Mouse (Mus musculus) lung, postnatal 25 days (tissue): ENCODE measurements around the gene Lrrc8d.
A peak's percentile ranks its signal among the peaks of the same experiment; 100 is the strongest.
"Not testable (repeated sequence)": the region's sequence is repeated elsewhere in the genome, so short reads cannot be mapped to it uniquely, and the experiment has no call there.

Source experiments
- DNase-seq: peaks from one replicate; pipeline ENCODE4 v3.0.0; 2022; ENCODE audit warnings: low spot score

Gene Lrrc8d

DNA sequence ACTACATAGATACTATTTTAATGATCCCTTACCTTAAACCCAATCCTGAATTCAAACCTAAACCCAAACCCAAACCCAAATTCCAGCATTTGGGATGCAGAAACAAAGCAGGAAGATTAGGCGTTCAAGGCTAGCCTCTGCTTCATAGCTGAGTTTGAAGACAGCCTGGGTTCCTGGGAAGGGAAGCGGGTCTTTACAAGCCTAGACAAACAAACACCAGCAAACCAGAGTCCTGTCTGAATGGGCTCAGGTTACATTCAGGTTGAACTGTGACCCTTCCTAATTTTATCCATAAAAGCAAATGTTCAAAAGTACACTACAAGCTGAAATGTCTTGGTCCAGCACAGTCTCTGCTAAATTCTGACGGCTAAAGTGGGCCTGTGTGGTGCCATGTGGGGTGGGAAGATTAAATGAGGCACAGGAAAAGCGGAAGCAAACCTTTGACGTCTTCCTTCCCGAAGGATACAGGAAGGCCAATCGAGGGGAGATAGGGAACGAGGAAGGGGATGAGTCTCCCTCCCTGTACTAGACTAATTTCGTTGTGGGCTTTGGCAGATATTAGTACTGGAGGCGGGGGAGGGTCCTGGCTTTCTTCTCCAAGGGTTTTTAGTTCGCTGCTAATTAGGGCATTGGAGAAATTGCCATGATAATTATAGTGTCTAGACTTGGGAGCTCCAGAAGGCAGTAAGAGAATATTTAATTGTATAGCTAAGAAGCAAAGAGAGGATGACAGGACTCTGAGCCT, 160.1 kb downstream of the Lrrc8d start:
- no peak for DNase-seq

DNA sequence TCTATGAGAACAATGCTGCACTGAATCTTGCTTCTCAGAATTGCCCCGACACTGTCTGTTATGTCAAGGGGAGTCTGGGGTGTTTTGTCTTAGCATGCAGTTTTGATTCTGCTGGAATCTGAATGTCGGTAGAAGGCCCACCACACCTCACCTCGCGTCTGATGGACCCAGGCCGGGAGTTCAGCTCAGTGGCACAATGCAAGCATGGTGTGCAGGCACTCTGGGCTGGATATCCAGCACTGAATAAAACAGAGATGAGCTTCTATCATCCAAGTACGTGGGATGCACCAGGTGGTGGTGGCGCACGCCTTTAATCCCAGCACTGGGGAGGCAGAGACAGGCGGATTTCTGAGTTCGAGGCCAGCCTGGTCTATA, 160.7 kb downstream of the Lrrc8d start:
- DNase-seq, result no peak

DNA sequence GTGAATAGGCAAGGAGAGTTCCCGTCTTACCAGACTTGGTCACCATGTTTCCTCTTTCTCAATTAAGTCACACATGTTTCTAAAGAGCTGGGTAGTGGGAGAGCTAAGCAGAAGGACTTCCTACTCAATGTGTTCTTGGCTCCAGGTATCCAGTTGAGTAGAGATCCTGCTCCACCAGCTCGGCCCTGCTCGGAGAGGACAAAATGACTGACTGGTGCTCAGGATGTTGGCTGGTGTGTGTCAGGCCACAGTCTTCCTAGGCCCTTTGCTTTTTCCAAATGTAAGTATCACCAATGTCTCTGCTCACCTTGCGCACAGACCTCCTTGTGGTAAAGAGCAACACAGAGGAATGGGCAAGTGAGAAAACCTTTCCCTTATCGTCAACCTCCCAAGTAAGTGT, 161.8 kb downstream of the Lrrc8d start:
- no peak for DNase-seq

DNA sequence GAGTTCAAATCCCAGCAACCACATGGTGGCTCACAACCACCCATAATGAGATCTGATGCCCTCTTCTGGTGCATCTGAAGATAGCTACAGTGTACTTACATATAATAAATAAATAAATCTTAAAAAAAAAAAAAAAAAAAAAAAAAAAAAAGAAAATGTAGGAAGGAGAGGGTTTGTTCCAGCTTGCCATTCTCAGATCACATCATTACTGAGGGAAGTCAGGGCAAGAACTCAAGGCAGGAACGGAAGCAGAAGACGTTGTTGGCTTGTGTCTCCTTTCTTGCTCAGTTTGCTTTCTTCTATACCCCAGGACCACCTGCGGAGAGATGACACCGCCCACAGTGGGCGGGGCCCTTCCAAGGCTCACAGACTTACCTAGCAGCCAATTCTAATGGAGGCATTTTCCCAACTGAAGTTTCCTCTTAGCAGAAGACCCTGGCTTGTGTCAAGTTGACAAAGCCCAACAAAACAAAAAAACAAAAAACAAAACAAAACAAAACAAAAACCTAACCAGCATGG, 165.4 kb downstream of the Lrrc8d start:
- DNase-seq, result not testable (repeated sequence)

DNA sequence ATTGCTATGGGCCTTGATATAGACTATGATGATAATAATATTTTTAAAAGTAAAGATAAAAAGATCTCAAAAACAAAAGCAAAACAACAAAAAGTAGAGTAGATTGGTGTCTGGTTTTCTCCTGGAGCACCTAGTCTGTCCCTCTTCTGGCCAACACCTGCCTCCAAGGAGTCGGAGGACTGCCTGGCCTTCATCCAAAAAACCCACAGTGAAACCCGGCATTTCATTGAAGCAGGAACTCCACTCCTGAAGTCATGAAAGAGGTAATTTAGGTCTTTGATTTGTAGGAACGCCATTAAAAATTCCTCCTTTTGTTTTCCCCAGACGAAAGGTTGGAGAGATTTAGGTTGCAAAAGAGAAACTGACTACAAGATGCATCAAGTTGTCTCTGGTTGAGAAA, 167.7 kb downstream of the Lrrc8d start:
- DNase-seq, result no peak

DNA sequence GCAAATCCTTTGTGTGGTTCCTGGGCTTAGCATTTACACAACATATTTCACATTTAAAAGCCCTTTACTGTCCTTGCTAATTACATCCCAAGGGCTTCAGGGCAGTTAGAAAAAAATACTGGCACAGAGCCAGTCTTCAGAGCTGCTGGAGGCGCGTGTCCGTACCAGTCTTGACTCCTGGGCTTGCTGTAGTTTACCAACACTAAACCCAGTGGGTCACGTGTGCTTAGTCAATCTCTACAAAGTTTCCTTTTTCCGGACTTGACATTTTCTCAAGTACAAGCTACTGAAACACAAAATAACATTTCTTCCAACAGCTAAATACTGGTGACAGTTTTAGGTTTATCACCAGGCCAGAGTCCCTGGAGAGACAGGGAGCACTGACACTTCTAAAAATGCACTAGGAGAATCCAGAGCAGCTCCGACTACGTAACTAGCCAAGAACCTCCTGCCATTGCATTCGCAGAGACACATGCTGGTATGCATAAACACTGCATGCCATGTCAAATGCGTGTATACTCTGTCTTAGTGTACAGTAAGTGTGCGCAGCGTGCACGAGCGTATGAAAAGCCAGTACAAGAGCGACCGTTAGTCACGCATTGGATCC, 168.2 kb downstream of the Lrrc8d start:
- DNase-seq, result peak; percentile 55

DNA sequence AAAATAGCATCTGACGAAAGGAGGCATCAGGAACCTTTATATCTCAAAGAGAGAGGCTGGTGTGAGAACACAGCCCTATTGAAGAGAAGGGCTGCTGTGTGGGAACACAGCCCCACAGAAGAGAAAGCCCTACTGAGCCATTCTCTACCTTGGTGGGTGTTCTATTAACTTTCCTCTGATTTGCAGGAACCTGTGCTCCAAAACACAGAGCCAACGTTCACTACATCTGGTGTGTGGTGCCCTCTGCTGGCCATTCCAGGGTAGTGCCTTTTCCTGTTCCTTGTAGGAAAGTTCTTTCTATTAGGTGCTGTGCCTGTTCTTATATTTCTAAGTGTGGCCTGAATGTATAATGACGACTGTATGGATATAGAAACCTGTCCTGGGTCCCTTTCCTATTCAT, 168.8 kb downstream of the Lrrc8d start:
- peak; percentile 83 for DNase-seq

DNA sequence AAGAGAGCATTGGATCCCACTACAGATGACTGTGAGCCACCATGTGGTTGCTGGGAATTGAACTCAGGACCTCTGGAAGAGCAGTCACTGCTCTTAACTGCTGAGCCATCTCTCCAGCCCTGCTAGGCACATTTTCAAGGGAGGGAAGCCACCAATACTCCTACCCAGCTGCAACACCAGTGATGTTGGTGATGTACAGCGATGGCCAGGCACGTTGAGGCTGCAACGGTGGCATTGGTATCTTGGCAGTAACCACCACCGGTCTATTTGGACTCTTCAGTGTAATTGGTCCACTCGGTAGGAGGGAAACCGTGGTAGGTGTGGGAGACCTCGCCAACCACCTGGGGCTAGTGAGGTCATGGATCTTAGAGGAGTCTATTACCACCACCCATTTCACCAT, 170.0 kb downstream of the Lrrc8d start:
- DNase-seq, result no peak

DNA sequence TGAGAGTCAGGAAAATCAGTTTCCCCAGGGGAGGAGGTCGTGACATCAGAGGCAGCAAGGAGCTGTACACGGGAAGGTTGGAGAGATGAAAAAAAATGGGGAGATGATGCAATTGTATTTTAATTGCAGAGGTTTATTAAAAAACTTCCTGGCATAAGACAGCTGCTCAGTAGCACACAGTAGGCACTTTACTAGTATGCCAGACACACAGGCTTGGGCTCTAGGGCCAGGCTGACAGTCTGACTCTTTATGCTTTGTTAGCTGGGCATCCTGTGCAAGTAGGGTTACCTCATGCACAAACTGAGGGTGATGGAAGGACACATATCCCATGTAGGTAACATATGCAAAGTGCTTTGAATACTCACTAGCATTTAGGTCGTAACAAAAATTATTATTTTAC, 171.4 kb downstream of the Lrrc8d start:
- DNase-seq, result no peak

DNA sequence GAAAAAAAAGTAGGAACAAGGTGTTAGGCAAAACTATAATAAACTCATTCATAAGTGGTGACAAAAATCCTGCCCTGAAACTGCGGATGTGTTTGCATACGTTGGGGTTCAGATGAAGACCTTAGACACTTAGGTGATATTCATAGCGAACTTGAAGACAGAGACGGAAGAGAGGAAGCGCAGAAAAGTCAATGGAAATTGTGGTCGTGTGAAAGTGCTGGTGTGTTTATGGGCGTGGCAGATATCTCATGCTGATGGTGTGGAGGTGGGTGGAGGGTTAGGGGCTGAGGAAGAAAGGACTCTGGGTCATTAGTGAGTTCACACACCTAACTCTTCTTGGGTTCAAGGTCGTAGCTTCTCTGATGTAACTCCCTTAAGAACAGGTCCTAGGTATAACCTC, 172.4 kb downstream of the Lrrc8d start:
- no peak for DNase-seq

DNA sequence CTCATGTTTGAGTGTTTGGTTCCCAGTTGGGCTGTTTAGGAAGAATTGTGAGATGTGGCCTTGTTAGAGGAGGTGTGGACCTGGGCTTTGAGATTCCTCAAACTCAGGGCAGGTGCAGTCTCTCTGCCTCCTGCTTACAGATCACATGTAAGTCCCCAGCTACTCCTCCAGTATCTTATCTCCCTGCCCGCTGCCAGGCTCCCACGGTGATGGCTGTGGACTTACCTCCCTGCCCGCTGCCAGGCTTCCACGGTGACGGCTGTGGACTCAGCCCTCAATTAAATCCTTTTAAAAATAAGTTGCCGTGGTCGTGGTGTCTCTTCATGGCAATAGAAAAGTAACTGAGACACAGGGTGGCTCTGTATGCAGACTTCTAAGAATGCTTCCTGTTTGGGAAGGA, 173.1 kb downstream of the Lrrc8d start:
- no peak for DNase-seq

DNA sequence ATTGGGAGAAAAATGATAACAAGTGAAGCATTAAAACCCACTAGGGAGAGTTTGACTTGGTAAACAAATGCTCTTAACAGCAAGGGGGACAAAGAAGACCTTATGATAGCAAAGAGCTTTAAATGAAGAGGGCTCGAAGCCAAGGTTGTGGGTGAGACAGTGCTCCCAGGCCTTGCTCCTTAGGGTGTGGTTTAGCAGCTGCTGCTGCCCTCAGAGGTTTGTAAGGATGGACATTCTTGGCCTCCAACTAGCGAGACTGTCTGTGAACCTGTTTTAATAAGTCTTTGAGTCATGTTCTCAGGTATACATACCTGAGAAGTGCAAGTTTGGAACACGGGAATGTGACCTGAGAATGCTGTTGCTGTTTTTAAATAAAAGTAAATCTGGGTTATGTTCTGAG, 174.0 kb downstream of the Lrrc8d start:
- DNase-seq, result no peak

DNA sequence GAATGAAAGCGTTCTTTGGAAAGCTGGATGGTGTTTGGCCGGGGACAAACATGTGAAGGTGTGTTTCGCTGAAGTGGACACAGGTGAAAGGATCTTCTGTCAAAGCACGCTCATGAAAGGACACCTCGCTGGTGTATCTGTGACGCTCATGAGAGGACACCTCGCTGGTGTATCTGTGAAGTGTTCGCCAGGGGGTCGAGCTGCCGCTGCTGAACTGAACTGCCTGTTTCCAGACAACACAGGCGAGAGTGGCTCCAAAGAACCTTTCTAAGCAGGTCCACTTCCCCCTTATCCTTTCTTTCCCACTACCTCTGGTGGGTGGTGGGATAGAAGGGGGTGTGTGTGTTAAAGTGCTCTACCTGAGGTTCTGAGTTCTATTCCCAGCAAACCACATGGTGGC, 174.7 kb downstream of the Lrrc8d start:
- no peak for DNase-seq

DNA sequence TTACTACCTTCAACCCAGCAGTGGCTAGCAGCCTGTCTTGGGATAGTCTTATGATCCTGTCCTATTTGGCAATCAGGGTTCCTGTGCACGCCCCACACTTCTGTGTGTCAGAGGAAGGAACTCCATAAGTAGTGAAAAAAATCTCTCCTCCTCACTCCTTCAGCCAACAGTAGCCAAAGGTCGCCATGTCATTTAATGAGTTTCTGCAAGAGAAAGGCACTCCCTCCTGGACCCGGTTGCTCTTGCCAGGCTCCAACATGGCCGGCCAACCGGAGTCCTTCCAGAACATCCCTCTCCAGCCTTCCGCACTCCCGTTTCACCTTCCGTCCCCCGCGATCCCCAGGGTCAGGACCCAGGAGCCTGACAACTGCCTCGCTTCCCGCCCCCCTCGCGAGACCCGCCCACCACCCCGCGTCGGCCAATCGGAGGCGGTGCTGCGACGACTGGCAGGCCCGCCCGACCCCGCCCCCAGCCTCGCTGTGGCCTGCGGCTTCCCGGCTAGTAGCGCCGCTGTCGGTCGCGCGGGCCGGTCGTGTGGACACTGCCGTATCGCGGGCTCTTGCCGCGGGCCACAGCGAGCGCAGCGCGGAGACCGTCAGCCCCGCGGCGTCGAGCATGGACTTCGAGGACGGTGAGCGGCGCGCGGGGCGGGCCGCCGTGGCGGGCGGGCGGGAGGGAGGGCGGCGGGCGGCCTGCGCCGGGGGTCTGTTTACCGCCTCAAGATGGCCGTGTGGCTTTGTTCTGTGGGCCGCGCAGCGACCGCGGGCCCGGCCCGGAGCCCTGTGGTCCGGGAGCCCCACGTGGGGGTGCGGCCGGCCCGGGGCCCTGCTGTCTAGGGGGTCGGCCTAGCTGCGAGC, 176.5 kb downstream of the Lrrc8d start, which contains the start of gene Zfp326:
Gene Zfp326, plus strand, starts transcription at position 498 of the 857 bp plus-strand sequence.
- DNase-seq, result peak; percentile 91

DNA sequence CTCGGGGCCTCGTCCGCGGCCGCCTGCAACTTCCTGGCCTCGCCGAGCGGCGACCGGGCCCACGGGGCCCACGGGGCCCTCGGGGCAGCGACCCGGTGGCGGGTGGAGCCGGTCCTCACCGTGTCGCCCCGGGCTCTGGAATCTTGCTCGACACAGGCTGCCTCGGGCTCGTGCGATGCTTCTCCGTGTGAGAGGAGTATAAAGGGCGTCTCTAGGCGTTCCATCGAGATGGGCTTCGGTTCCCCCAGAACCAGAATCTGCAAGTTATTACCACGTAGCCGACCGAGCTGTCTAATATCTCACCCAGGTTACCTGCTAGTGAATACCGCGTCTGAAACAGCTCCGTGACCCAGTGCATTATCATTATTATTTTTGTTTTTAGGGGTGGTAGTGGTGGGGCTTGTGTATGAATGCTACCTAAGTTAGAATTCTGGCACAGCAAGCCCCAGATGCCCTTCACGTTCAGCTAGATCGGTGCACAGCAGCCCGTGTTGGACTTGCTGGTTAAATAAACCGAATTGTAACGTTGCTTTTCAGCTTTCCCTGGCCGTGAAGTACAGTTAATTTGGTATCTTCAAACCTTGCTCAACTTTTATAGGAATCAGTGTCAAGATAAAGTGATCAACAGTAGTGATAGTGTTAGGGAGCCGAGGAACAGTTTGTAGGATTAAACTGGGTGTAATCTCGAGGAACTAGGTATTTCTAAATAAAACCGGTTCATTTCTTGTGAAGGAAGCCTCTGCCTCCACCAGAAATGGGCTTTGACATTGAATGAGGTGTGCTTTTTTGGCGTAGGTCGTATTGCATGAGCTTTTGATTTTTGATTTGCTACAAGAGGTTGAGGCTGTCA, 177.4 kb downstream of the Lrrc8d start:
- DNase-seq, result no peak
